Mouse (Mus musculus) ovary, postnatal 36 days (tissue): ENCODE measurements around the gene Nkx2-2.
"Not testable (repeated sequence)": the region's sequence is repeated elsewhere in the genome, so short reads cannot be mapped to it uniquely, and the experiment has no call there.

ENCODE experiments used
- DNase-seq: peaks from one replicate; pipeline ENCODE4 v3.0.0; 2022; ENCODE audit warnings: low spot score, mixed read lengths

Gene Nkx2-2

DNA sequence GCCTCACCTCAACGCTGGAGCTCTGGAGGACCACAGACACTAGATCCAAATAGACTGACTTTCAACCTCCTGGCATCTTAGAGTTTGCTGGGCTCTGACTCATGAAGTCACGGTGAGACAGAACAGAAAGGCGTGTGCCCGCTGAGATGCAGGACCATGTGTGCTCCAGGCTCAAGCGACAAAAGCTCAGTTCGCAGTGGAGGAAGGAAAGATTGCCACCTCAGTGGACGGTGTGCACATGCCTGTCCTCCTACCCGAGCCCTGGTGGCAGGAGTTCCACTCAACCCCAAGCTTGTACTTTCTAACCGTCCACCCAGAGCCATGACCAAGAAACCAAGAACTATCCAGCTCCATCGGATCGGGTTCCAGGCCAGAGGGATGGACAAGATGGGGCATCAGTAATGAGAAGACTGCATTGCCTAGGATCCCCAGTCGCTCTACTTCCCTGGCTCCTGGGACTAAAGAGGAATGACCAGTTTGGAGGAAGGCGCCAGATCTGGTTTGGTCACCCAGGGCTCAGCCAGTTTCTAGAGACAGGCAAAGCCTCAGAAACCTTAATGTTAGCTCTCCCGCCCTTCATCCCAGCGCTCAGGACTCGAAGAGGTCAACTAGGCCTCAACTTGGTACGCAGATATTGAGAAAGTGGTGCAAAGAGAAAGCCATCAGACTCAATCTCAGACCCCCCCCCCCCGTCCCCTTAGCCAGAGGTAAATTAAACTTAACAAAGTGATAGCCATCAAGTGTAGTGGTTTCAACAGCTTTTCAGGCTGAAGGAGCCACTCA, 11.9 kb downstream of the Nkx2-2 start:
- no peak for DNase-seq

DNA sequence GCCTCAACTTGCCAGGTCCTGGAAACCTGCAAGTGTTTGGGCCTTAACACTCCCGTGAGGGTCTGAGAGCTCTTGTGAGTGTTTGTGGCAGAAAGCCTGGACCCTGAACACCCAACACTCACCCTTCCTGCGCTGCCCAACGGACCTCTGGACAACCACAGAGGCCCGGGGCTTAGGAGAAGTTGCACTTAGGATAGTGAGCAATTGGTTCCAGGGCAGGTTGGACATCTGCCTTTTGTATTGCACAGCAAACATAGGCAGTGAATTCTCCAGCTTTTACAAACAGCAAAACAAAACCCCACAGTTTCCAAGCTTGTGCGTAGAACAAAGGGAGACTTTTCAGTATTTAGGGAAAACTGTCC, 12.8 kb downstream of the Nkx2-2 start:
- no peak for DNase-seq

DNA sequence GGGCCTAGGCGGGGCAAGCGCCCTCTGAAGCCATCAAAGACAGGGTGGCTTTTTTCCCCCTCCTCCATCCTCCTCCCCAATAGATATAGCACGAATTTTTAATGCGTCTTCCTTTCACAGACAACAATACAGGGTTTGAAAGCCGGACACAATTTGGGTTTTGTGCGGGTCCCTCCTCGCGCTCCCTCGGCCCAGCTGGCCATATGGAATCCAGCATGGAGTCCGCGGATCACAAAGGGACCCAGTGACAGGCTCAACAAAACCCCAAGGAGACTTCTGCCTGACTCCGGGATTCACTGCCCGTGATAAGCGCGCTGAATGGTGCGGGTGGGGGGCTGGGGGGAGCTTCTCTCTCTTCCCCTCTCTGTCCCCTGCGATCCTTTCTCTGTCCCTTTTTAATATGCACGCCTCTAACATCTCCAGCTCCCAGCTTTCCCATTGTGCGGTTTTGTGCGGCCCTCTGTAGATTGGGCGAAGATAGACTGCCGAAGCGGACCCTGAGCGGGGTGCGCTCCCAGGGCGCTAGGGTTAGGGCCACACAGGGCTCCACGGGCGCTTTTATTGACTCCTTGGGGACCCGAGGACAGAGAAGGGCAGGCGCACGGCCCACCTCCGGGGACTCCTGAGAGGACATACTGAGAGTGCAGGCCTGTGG, 13.3 kb downstream of the Nkx2-2 start:
- no peak for DNase-seq

DNA sequence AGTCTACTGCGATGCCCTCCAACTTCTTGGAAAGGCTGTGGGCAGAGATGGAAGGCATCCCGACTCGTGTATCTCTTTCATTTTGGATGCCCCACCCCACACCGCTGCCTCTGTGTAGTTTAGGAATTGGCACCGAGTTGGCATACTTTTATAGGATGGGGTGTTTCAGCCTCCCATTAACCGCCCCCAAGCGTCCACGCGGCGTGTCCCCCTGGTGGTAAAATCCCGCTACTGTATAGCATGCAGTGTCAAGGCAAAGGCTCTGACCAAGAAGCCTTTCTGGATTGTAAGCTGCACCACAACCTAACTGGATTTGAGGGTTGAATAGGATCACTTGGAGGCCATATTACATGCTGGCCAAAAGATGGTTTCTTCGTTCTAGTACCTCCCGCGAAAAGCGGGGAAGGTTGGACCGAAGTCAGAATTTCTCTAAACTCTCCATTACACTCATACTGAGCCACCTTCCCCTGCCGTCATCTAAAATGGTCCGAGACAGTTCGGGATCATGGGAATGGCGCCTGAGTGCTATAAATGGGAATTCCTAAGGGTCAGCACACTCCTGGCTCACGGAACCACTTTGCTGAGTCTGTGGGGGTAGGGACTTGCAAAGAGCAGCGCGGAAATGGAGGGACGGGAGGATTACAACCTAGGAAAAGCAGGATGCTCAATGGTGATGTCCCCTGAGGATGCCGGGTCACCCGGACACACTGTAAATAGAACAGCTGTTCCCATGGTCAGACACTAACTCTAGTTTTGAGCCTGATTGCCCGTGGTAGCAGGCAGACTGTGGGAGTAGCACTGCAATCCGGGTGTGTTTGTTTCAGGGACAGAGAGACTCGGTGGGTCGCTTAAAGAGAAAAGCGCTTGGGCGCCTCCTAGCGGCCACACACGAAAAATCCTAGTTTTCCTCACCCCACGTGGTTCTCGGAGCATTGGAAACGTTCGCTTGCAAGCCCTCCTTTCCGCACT, 15.7 kb downstream of the Nkx2-2 start:
- peak; percentile 67 for DNase-seq

DNA sequence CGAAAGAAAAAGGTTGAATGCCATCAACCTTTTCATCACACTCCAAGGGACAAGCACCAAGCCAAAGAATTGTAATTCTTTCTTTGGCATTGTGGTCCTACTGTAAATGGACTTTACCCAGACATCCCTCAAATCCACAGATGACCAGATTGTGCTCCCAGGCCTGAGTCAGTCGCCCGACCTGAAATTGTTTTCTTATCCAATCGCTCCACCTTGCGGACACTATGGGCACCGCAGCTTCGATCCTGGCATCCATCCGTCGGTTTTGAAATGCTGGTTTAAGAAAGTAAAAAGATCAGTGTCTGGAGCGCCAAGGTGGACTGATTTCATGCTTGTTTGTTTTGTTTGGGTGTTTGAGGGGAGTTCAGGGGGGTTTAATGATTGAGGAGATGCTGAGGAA, 16.4 kb downstream of the Nkx2-2 start:
- DNase-seq = peak; percentile 77

DNA sequence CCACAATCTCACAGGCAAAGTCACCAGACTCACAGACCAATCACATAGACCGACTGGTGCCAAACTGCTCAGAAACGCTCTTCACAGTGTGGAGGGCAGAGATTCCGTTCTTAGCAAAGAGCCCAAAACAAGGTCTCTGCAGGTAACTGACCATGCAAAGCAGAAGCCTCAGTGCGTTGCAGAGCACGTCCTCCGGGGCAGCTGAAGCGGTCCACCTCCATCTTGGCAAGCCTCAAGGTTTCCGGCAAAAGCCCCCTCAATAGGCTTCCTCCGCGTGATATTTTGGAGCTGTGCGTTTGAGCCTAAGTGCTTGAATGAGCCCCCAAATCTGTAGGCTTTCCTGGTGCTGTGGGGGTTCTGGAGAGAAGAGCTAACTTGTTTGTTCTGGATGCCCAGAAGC, 18.7 kb downstream of the Nkx2-2 start:
- DNase-seq = no peak

DNA sequence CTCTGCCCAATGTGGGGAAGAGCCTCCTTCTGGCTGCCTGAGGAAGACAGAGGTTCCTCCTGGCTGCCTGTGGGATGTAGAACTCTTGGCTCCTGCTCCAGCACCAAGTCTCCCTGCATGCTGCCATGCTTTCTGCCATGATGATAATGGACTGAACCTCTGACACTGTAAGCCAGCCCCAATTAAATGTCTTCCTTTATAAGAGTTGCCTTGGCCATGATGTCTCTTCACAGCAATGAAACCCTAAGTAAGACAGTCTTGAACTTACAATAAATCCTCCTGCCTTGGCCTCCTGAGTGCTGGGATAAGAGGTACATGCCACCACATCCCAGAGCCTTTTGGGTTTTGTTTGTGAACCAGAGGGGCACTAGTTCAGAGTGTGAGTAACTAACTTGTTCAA, 20.3 kb downstream of the Nkx2-2 start:
- DNase-seq = no peak

DNA sequence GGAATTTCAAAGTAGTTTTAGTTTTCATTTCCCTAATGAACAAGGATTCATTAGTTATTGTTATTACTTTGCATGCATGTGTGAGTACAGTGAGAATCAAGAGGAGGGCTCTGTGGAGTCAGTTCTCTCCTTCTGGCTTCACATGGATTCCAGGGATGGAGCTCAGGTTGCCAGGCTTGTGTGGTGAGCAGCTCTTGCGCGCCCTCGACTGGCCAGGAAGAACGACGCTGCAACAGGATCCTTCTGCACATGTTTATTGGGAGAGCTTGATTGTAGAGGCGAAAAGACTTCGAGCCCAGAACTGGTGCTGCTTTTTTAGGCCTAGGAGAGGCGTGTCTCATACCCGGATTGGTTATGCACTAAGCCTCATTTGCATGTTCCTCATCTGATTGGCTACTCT, 23.5 kb downstream of the Nkx2-2 start:
- not testable (repeated sequence) for DNase-seq

DNA sequence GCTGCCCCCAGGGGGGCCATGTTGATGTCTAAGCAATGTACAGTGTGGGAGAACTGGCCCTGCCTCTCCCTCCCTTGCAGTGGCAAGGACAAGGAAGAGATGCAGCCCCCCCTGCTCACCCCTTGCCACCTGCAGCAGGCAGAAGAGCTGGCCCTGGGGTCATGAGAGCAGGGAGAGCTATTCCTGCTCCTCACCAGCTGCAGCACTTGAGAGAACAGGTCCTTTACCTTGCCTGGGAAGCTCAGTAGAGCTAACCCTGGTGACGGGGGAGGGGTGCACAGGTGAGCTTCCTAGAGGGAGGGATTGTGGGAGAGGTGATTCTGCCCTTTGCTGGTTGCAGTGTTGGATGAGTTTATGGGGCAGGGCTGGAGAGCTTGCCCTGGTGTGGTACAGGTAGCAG, 28.2 kb downstream of the Nkx2-2 start:
- no peak for DNase-seq

DNA sequence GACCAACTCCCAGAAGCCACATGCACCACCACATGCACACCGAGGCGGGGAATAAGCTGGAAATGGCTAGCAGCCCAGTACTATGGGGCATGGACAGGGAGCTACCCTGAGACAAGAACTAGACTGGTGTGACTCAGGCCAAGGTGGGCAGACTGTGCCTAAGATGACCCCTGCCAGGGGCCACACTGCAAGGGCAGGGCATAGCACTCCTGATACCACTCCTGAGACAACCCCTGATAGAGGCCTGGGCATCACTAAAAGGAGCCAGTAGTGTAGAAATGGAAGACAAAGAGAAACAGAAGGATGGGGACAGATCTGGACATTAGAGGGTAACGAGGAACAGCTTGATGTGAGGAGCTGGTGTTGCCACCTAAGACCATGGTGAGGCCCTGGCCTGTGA, 28.7 kb downstream of the Nkx2-2 start:
- no peak for DNase-seq

DNA sequence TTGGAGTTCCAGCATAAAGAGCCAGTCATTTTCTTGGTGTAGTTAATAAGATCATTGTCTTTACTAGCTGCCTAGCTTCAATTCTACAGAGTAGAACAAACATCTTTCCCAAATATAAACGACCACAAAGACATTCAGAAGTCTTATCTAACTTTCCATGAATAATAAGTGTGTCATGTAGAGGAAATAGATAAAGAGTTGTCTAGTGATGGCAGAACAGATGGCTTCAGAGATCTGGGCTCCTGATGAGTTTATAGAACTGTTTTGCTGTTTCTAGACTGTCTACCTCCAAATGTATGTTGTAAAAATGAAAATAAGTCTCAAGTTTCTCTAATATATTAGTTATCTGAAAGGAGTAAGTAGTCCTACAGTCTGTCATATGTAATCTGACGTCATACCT, 41.5 kb downstream of the Nkx2-2 start:
- no peak for DNase-seq
